Mouse (Mus musculus): ENCODE measurements around the gene Fancg. TPM values are rescaled to one million over a fixed set of nuclear protein-coding genes. Genes with fewer than 3 reads are reported as not detected.

Gene Fancg
- polyA plus RNA-seq, 1 experiment: 3.2 TPM

DNA sequence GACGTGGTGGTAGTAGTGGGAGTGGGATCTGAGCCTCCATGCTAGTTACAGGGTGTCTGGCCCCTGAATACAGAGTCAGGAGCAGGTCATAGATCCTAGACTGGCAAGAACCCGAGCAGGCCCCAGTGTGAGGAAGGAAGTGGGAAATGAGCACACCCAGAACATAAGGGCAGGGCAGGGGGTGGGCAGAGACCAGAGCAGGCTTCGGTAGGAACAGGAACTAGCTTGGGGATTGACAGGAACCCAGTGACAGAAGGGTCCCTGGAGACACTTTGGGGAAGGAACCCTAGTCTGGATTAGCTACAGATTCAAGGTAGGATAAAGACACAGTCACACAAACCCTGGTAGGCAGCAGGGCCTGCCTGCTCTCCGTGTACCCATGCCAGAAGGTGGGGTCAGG is 34.4 kb upstream of the Fancg start:
- Histone ChIP-seq H3K4me3 (ENCODE audit: insufficient read depth, poor library complexity, severe bottlenecking) (no peak overlapping the region), H3K36me3 (ENCODE audit: control insufficient read depth, insufficient read depth) (no peaks in the 10 kb centered on the region), H3ac (ENCODE audit: control insufficient read depth, insufficient read length, low read depth) (no peak overlapping the region), H3K79me2 (ENCODE audit: control insufficient read depth, insufficient read depth) (no peaks in the 10 kb centered on the region), H3K79me3 (ENCODE audit: low read depth) (no peaks in the 10 kb centered on the region), H3K27me3 (ENCODE audit: control insufficient read depth, insufficient read depth, insufficient read length) (no peaks in the 10 kb centered on the region)
- TF ChIP-seq USF1 (IDR thresholded peaks at IDR 0.05; ENCODE audit: low read depth) (no peak), FOSL1 (IDR thresholded peaks at IDR 0.05; ENCODE audit: insufficient read depth, low read length, poor library complexity, severe bottlenecking) (no peak), CTCF (IDR thresholded peaks at IDR 0.05; ENCODE audit: control insufficient read depth, insufficient read depth, insufficient read length) (no peak), MYOG (IDR thresholded peaks at IDR 0.05; ENCODE audit: control insufficient read depth, extremely low read depth, insufficient read length) (no peak), MAX (IDR thresholded peaks at IDR 0.05) (no peak), MYOD1 (IDR thresholded peaks at IDR 0.05; ENCODE audit: control insufficient read depth, insufficient read length, low read depth) (no peak), CEBPB (IDR thresholded peaks at IDR 0.05; ENCODE audit: low read depth) (no peak)

DNA sequence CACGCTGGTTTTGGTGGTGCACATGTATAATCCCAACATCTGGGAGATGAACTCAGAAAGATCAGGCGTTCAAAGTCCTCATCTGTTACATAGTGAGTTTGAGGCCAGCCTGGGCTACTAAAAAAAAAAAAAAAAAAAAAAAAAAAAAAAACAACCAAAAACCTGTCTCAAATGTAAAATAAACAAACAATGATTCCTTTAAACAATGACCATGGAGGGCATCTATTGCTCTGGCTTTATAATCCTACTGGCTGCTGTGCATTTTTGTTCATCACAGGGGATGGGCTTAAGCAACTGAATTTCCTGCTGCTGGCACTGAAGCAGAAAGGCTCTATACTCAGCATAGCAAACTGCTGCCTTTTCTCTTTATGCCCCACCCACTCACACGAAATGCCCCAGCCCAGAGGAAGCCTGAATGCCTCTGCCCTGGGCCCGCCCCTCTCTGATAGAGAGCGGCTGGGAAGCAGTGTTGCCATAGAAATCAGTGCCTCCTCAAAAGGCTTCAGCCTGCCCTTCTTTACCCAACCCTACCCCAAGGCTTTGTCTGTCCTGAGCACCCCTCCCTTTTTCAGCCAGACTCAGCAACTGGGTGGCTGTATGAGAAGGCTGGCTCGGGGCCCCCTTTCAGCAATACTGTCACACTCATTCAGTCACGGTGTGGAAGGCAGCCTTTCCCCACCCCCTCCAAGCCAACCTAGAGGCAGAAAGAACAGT is 33.5 kb upstream of the Fancg start:
- Histone ChIP-seq H3K79me3 (ENCODE audit: low read depth) (no peaks in the 10 kb centered on the region), H3ac (ENCODE audit: control insufficient read depth, insufficient read length, low read depth) (no peak overlapping the region), H3K4me3 (ENCODE audit: insufficient read depth, poor library complexity, severe bottlenecking) (no peak overlapping the region), H3K27me3 (ENCODE audit: control insufficient read depth, insufficient read depth, insufficient read length) (no peaks in the 10 kb centered on the region), H3K36me3 (ENCODE audit: control insufficient read depth, insufficient read depth) (no peaks in the 10 kb centered on the region), H3K79me2 (ENCODE audit: control insufficient read depth, insufficient read depth) (no peaks in the 10 kb centered on the region)
- TF ChIP-seq USF1 (IDR thresholded peaks at IDR 0.05; ENCODE audit: low read depth) (no peak), MAX (IDR thresholded peaks at IDR 0.05) (no peak), CTCF (IDR thresholded peaks at IDR 0.05; ENCODE audit: control insufficient read depth, insufficient read depth, insufficient read length) (no peak), FOSL1 (IDR thresholded peaks at IDR 0.05; ENCODE audit: insufficient read depth, low read length, poor library complexity, severe bottlenecking) (no peak), MYOG (IDR thresholded peaks at IDR 0.05; ENCODE audit: control insufficient read depth, extremely low read depth, insufficient read length) (no peak), MYOD1 (IDR thresholded peaks at IDR 0.05; ENCODE audit: control insufficient read depth, insufficient read length, low read depth) (no peak), CEBPB (IDR thresholded peaks at IDR 0.05; ENCODE audit: low read depth) (no peak)

DNA sequence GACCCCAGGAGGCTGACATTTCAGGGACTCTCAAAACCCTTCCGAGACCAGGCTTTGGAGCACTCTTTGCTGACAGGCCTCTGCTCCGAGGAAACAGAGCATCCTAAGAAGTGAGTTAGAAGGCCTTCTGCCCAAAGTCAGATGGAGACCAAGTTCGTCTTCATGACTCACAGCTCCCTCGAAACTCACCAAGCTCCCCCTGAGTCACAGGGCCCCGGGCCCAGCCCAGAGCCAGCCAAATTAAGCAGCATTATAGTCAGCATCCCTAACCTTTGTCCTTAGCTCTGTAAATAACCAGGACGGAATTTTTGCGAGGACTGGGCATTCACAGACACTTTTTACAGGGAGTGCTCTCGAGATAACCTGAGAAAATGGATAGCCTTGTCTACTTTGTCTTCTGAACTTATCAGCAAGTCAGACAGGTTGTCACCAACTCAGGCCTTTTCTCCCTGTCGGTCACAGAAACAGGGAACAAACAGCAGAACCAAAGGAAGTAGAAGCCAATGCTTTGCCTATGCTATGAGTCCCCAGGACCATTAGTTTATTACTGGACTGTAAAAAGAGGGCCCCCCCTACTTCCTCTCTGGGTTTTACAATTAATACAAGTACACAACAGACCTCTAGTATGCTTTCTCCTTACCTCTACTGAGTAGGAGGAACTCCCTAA is 30.7 kb upstream of the Fancg start:
- no peak overlapping the region for H3K4me3 ChIP-seq (ENCODE audit: insufficient read depth, poor library complexity, severe bottlenecking)
- no peaks in the 10 kb centered on the region for H3K79me2 ChIP-seq (ENCODE audit: control insufficient read depth, insufficient read depth)
- H3ac ChIP-seq (ENCODE audit: control insufficient read depth, insufficient read length, low read depth): no peak overlapping the region
- no peaks in the 10 kb centered on the region for H3K79me3 ChIP-seq (ENCODE audit: low read depth)
- TF ChIP-seq USF1 (IDR thresholded peaks at IDR 0.05; ENCODE audit: low read depth) (no peak), MAX (IDR thresholded peaks at IDR 0.05) (no peak), CTCF (IDR thresholded peaks at IDR 0.05; ENCODE audit: control insufficient read depth, insufficient read depth, insufficient read length) (no peak), MYOG (IDR thresholded peaks at IDR 0.05; ENCODE audit: control insufficient read depth, extremely low read depth, insufficient read length) (no peak), FOSL1 (IDR thresholded peaks at IDR 0.05; ENCODE audit: insufficient read depth, low read length, poor library complexity, severe bottlenecking) (no peak), MYOD1 (IDR thresholded peaks at IDR 0.05; ENCODE audit: control insufficient read depth, insufficient read length, low read depth) (no peak), CEBPB (IDR thresholded peaks at IDR 0.05; ENCODE audit: low read depth) (no peak)
- no peaks in the 10 kb centered on the region for H3K36me3 ChIP-seq (ENCODE audit: control insufficient read depth, insufficient read depth)
- H3K27me3 ChIP-seq (ENCODE audit: control insufficient read depth, insufficient read depth, insufficient read length): no peaks in the 10 kb centered on the region

DNA sequence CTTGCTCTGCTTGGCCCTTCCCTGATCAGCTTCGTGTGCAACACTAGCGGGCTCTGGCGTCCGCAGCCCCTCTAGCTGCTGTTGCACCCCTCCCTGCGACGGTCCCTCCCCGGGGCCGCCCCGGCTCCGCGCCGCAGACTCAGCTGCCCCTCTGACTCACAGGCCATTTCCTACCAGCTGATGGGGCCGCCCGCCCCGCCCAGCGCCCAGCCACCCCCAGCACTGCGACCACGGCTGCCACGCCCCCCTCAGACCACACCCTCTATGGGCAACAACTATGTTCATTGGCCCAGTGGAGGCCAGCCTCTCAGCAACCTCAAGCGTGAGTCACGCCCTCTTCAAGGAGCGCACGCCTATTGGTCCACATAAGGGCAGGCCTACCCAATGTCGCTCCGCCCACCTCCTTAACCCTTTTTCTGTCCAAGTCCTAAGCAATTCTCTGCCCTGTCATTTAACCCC is 29.8 kb upstream of the Fancg start:
- H3K27me3 ChIP-seq (ENCODE audit: control insufficient read depth, insufficient read depth, insufficient read length): no peaks in the 10 kb centered on the region

DNA sequence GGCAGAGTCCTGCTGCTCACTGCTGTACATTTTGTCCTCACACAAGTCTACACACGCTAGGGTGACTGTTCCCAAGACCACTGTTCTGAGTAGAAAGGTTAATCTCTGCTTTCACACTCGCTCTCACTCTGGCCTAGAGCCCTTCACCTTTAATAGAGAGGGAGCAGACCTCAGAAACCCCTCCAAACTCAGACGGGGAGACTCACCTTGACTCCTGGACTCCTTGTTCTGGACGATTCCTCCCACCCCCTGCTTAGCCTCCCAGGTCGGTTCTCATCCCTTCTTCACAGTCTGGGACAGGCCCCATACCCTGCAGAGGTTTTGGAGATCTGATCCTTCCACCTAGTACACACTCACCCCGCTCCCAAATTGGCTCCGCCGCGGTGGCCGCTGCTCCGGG is 29.3 kb upstream of the Fancg start:
- TF ChIP-seq FOSL1 (IDR thresholded peaks at IDR 0.05; ENCODE audit: insufficient read depth, low read length, poor library complexity, severe bottlenecking) (no peak), MYOD1 (IDR thresholded peaks at IDR 0.05; ENCODE audit: control insufficient read depth, insufficient read length, low read depth) (no peak), CTCF (IDR thresholded peaks at IDR 0.05; ENCODE audit: control insufficient read depth, insufficient read depth, insufficient read length) (no peak), CEBPB (IDR thresholded peaks at IDR 0.05; ENCODE audit: low read depth) (no peak), USF1 (IDR thresholded peaks at IDR 0.05; ENCODE audit: low read depth) (no peak), MYOG (IDR thresholded peaks at IDR 0.05; ENCODE audit: control insufficient read depth, extremely low read depth, insufficient read length) (no peak), MAX (IDR thresholded peaks at IDR 0.05) (no peak)
- Histone ChIP-seq H3K4me3 (ENCODE audit: insufficient read depth, poor library complexity, severe bottlenecking) (peak overlapping the region; percentile 29), H3K79me3 (ENCODE audit: low read depth) (no peaks in the 10 kb centered on the region), H3K27me3 (ENCODE audit: control insufficient read depth, insufficient read depth, insufficient read length) (no peaks in the 10 kb centered on the region), H3ac (ENCODE audit: control insufficient read depth, insufficient read length, low read depth) (peak overlapping the region; percentile 8), H3K79me2 (ENCODE audit: control insufficient read depth, insufficient read depth) (no peaks in the 10 kb centered on the region), H3K36me3 (ENCODE audit: control insufficient read depth, insufficient read depth) (no peaks in the 10 kb centered on the region)

More for the DNA sequence above, 29.8 kb upstream of the Fancg start:
- Histone ChIP-seq H3K4me3 (ENCODE audit: insufficient read depth, poor library complexity, severe bottlenecking) (peak overlapping the region; percentile 29), H3K79me3 (ENCODE audit: low read depth) (no peaks in the 10 kb centered on the region), H3ac (ENCODE audit: control insufficient read depth, insufficient read length, low read depth) (peak overlapping the region; percentile 8), H3K36me3 (ENCODE audit: control insufficient read depth, insufficient read depth) (no peaks in the 10 kb centered on the region), H3K79me2 (ENCODE audit: control insufficient read depth, insufficient read depth) (no peaks in the 10 kb centered on the region)
- TF ChIP-seq MAX (IDR thresholded peaks at IDR 0.05) (no peak), MYOG (IDR thresholded peaks at IDR 0.05; ENCODE audit: control insufficient read depth, extremely low read depth, insufficient read length) (no peak), CEBPB (IDR thresholded peaks at IDR 0.05; ENCODE audit: low read depth) (no peak), CTCF (IDR thresholded peaks at IDR 0.05; ENCODE audit: control insufficient read depth, insufficient read depth, insufficient read length) (no peak), USF1 (IDR thresholded peaks at IDR 0.05; ENCODE audit: low read depth) (no peak), MYOD1 (IDR thresholded peaks at IDR 0.05; ENCODE audit: control insufficient read depth, insufficient read length, low read depth) (no peak), FOSL1 (IDR thresholded peaks at IDR 0.05; ENCODE audit: insufficient read depth, low read length, poor library complexity, severe bottlenecking) (no peak)

Measured in C2C12 (cell line).